Mouse (Mus musculus) ES-Bruce4 (cell line): ENCODE data around the gene Myo1a. TPM values are rescaled to one million over a fixed set of nuclear protein-coding genes. Genes with fewer than 3 reads are reported as not detected.

Experiments
- H3K27ac ChIP-seq: 2 replicates; pipeline ENCODE4 v1.5.1; 2012; ENCODE audit warnings: low read length, inconsistent platforms; ENCODE audit not compliant: insufficient read depth
- H3K27me3 ChIP-seq: 2 replicates; pipeline ENCODE4 v1.6.1; 2012; ENCODE audit warnings: mild to moderate bottlenecking, low read length, inconsistent platforms; ENCODE audit not compliant: control insufficient read depth, poor library complexity, insufficient read depth, severe bottlenecking
- H3K36me3 ChIP-seq: 2 replicates; pipeline ENCODE4 v1.6.1; 2012; ENCODE audit warnings: inconsistent platforms, mild to moderate bottlenecking, low read length, moderate library complexity; ENCODE audit not compliant: control insufficient read depth, poor library complexity, insufficient read depth, severe bottlenecking
- H3K4me1 ChIP-seq: one replicate; pipeline ENCODE4 v1.8.1; 2011; ENCODE audit warnings: low read length; ENCODE audit not compliant: control insufficient read depth, insufficient read depth
- H3K4me3 ChIP-seq: 2 replicates; pipeline ENCODE4 v1.5.1; 2011; ENCODE audit warnings: low read depth, mild to moderate bottlenecking, low read length
- H3K9ac ChIP-seq: 2 replicates; pipeline ENCODE4 v1.6.1; 2012; ENCODE audit warnings: low read depth, mild to moderate bottlenecking, inconsistent platforms; ENCODE audit not compliant: poor library complexity, severe bottlenecking
- H3K9me3 ChIP-seq: replicated peaks from 2 replicates; pipeline ENCODE4 v1.6.1; 2012; ENCODE audit warnings: mild to moderate bottlenecking, low read length, inconsistent platforms; ENCODE audit not compliant: control insufficient read depth, poor library complexity, insufficient read depth, severe bottlenecking
- CTCF ChIP-seq: IDR thresholded peaks from one replicate; pipeline ENCODE4 v1.8.1; 2011; ENCODE audit warnings: low read depth, low read length
- EP300 ChIP-seq: IDR thresholded peaks from 2 replicates; pipeline ENCODE4 v1.6.1; 2011; ENCODE audit warnings: low read depth, low read length; ENCODE audit not compliant: insufficient read depth
- POLR2A ChIP-seq: IDR thresholded peaks from one replicate; pipeline ENCODE4 v1.8.1; 2011; ENCODE audit warnings: low read length; ENCODE audit not compliant: insufficient read depth
- polyA plus RNA-seq: library from polyadenylated mRNA; stranded (reverse); fragments of >200 nt; gene quantifications from 2 replicates; pipeline ENCODE4 v1.2.4, GENCODE M21; 2011; ENCODE audit warnings: low read depth; ENCODE audit not compliant: missing spikeins, insufficient read depth, insufficient read length

Gene Myo1a
- polyA plus RNA-seq, 1 experiment, result 0.34 TPM

- no peaks in the 10 kb centered on the region for H3K4me1 ChIP-seq
- H3K9ac ChIP-seq, result peak overlapping the region; percentile 87
- peak overlapping the region; percentile 72 for H3K4me3 ChIP-seq
- no peaks in the 10 kb centered on the region for H3K36me3 ChIP-seq
- no peaks in the 10 kb centered on the region for H3K9me3 ChIP-seq
- peak overlapping the region; percentile 78 for H3K27ac ChIP-seq
- TF ChIP-seq EP300, result no peak
- TF ChIP-seq POLR2A, result no peak
- TF ChIP-seq CTCF, result no peak
- H3K27me3 ChIP-seq, result no peaks in the 10 kb centered on the region
Observed at GRCm38 (mm10) chr10:127667269-127668092, 37.5 kb upstream of the Myo1a start.

- no peaks in the 10 kb centered on the region for H3K36me3 ChIP-seq
- no peaks in the 10 kb centered on the region for H3K27me3 ChIP-seq
- H3K9me3 ChIP-seq, result no peaks in the 10 kb centered on the region
- TF ChIP-seq POLR2A, result no peak
- peak; percentile 5 for TF ChIP-seq CTCF
- no peaks in the 10 kb centered on the region for H3K4me1 ChIP-seq
- H3K9ac ChIP-seq, result peak within 1 kb of the TSS; percentile 87
- peak within 1 kb of the TSS; percentile 72 for H3K4me3 ChIP-seq
- peak within 1 kb of the TSS; percentile 78 for H3K27ac ChIP-seq
Observed at GRCm38 (mm10) chr10:127668093-127669050, 36.6 kb upstream of the Myo1a start, which contains the start of gene Nab2. Gene Nab2 (minus strand): TSS chr10:127668568.

- Histone ChIP-seq H3K27ac (no peak overlapping the region), H3K36me3 (no peaks in the 10 kb centered on the region), H3K9ac (peak overlapping the region; percentile 21; the same call in 1 of the 2 replicates), H3K27me3 (no peaks in the 10 kb centered on the region), H3K9me3 (no peaks in the 10 kb centered on the region), H3K4me1 (no peaks in the 10 kb centered on the region), H3K4me3 (no peak overlapping the region)
- TF ChIP-seq EP300, result no peak
- TF ChIP-seq CTCF, result no peak
- TF ChIP-seq POLR2A, result no peak
Observed at GRCm38 (mm10) chr10:127669170-127669569, 35.8 kb upstream of the Myo1a start.

GRCm38 (mm10) chr10:127670185-127670584, 34.8 kb upstream of the Myo1a start:
- Histone ChIP-seq H3K4me3 (no peak overlapping the region), H3K27me3 (no peaks in the 10 kb centered on the region), H3K9ac (no peak overlapping the region), H3K9me3 (no peaks in the 10 kb centered on the region), H3K27ac (no peak overlapping the region), H3K4me1 (no peaks in the 10 kb centered on the region), H3K36me3 (no peaks in the 10 kb centered on the region)
- TF ChIP-seq EP300, result no peak
- no peak for TF ChIP-seq CTCF
- TF ChIP-seq POLR2A, result no peak

- Histone ChIP-seq H3K9ac (no peak overlapping the region), H3K36me3 (no peaks in the 10 kb centered on the region), H3K27ac (no peak overlapping the region), H3K4me1 (no peaks in the 10 kb centered on the region), H3K9me3 (no peaks in the 10 kb centered on the region), H3K4me3 (no peak overlapping the region), H3K27me3 (no peaks in the 10 kb centered on the region)
- TF ChIP-seq POLR2A (no peak), CTCF (peak; percentile 68), EP300 (no peak)
Observed at GRCm38 (mm10) chr10:127671276-127671675, 33.7 kb upstream of the Myo1a start.

- H3K9me3 ChIP-seq, result no peaks in the 10 kb centered on the region
- H3K4me1 ChIP-seq, result no peaks in the 10 kb centered on the region
- no peak overlapping the region for H3K27ac ChIP-seq
- H3K9ac ChIP-seq, result no peak overlapping the region
- no peaks in the 10 kb centered on the region for H3K27me3 ChIP-seq
- no peak overlapping the region for H3K4me3 ChIP-seq
- no peaks in the 10 kb centered on the region for H3K36me3 ChIP-seq
- no peak for TF ChIP-seq EP300
- no peak for TF ChIP-seq POLR2A
- no peak for TF ChIP-seq CTCF
Observed at GRCm38 (mm10) chr10:127674046-127674655, 30.8 kb upstream of the Myo1a start.
